Mouse (Mus musculus) intestine, embryonic 14.5 days (tissue): ENCODE measurements around the gene Utp4. TPM values are rescaled to one million over a fixed set of nuclear protein-coding genes. Genes with fewer than 3 reads are reported as not detected.

Experiments
- ATAC-seq: fragments of 200-750 bp; cut with Nextera tagmentation; replicated peaks from 2 replicates; pipeline ENCODE4 v1.8.0; 2017; ENCODE audit warnings: low read depth, moderate number of reproducible peaks, moderate TSS enrichment, moderate library complexity; ENCODE audit not compliant: low FRiP score, low TSS enrichment
- DNase-seq: peaks from one replicate; pipeline ENCODE4 v3.0.0-alpha.2; 2018; ENCODE audit warnings: low spot score
- H3K27ac ChIP-seq: fragments of 300-500 bp; sonication (generic); 2 replicates; pipeline ENCODE4 v1.5.1; 2014; ENCODE audit warnings: low read depth, mild to moderate bottlenecking, control low read depth
- H3K27me3 ChIP-seq: fragments of 300-500 bp; sonication (generic); replicated peaks from 2 replicates; pipeline ENCODE4 v1.6.1; 2014; ENCODE audit warnings: low read length, control low read depth; ENCODE audit not compliant: control insufficient read depth, insufficient read depth
- H3K36me3 ChIP-seq: fragments of 300-500 bp; sonication (generic); 2 replicates; pipeline ENCODE4 v1.6.1; 2014; ENCODE audit warnings: low read length, control low read depth; ENCODE audit not compliant: control insufficient read depth, insufficient read depth
- H3K4me1 ChIP-seq: fragments of 300-500 bp; sonication (generic); replicated peaks from 2 replicates; pipeline ENCODE4 v1.6.1; 2014; ENCODE audit warnings: low read length, control low read depth, mixed read lengths; ENCODE audit not compliant: control insufficient read depth, insufficient read depth
- H3K4me2 ChIP-seq: fragments of 300-500 bp; sonication (generic); 2 replicates; pipeline ENCODE4 v1.6.1; 2014; ENCODE audit warnings: low read length
- H3K4me3 ChIP-seq: fragments of 300-500 bp; sonication (generic); 2 replicates; pipeline ENCODE4 v1.5.1; 2014; ENCODE audit warnings: low read depth, low read length, control low read depth, mixed read lengths
- H3K9ac ChIP-seq: fragments of 300-500 bp; sonication (generic); 2 replicates; pipeline ENCODE4 v1.6.1; 2014; ENCODE audit warnings: mild to moderate bottlenecking, low read length
- H3K9me3 ChIP-seq: fragments of 300-500 bp; sonication (generic); 2 replicates; pipeline ENCODE4 v1.6.1; 2016; ENCODE audit warnings: low read length, control low read depth; ENCODE audit not compliant: control insufficient read depth
- WGBS: fragments of 180-500 bp; shearing (Covaris S2); extraction: QIAGEN DNeasy Blood & Tissue Kit; methylation state at CpG from one replicate; pipeline ENCODE4 v1.1.7; 2014; 5-methylcytosine and 5-hydroxymethylcytosine counted together
- polyA plus RNA-seq: library from polyadenylated mRNA; unstranded; fragments of >200 nt; fragmentation: Nextera tagmentation; extraction: Ambion mirVana; gene quantifications from 2 replicates; pipeline ENCODE4 v1.2.1, GENCODE M21; 2014

The Utp4 gene
- polyA plus RNA-seq, 1 experiment from 2014 or later, result 79.6 TPM

GRCm38 (mm10) chr8:106892210-106892805 is 1.1 kb upstream of the Utp4 start:
- Histone ChIP-seq H3K36me3 (peaks cover 25% of the 10 kb centered on the region), H3K9me3 (no peaks in the 10 kb centered on the region), H3K9ac (peak overlapping the region; percentile 95), H3K4me2 (peak overlapping the region; percentile 81), H3K27ac (peak overlapping the region; percentile 96), H3K27me3 (no peaks in the 10 kb centered on the region), H3K4me1 (peaks cover 14% of the 10 kb centered on the region; the same call in 1 of the 2 replicates), H3K4me3 (peak overlapping the region; percentile 89)
- WGBS, result under 1% methylated on average over 15 of the region's 15 CpGs
- DNase-seq (peak; percentile 77), ATAC-seq (0 out of 2 replicates have a peak, but pooled peaks have one; percentile 30)

- DNase-seq (peak; percentile 86), ATAC-seq (peak; percentile 86)
- peak overlapping the region; percentile 95 for H3K9ac ChIP-seq
- H3K27ac ChIP-seq, result peak overlapping the region; percentile 96
- no peaks in the 10 kb centered on the region for H3K9me3 ChIP-seq
- peaks cover 14% of the 10 kb centered on the region; the same call in 1 of the 2 replicates for H3K4me1 ChIP-seq
- peak overlapping the region; percentile 89 for H3K4me3 ChIP-seq
- WGBS, result under 1% methylated on average over 55 of the region's 57 CpGs
- H3K27me3 ChIP-seq, result no peaks in the 10 kb centered on the region
- H3K4me2 ChIP-seq, result peak overlapping the region; percentile 81
- peaks cover 31% of the 10 kb centered on the region for H3K36me3 ChIP-seq
Observed at GRCm38 (mm10) chr8:106892806-106893451, 507 bp upstream of the Utp4 start.

- no peaks in the 10 kb centered on the region for H3K9me3 ChIP-seq
- H3K27ac ChIP-seq, result no peak overlapping the region
- no peaks in the 10 kb centered on the region for H3K27me3 ChIP-seq
- no peak for ATAC-seq
- no peak overlapping the region for H3K9ac ChIP-seq
- DNase-seq, result no peak
- no peak overlapping the region for H3K4me3 ChIP-seq
- no peak overlapping the region for H3K4me2 ChIP-seq
- peaks cover 95% of the 10 kb centered on the region for H3K36me3 ChIP-seq
- H3K4me1 ChIP-seq, result peaks cover under 1% of the 10 kb centered on the region; the same call in 1 of the 2 replicates
- 80% methylated on average over 5 of the region's 5 CpGs for WGBS
Observed at GRCm38 (mm10) chr8:106899473-106899872, 6.0 kb downstream of the Utp4 start.

- H3K27ac ChIP-seq, result no peak overlapping the region
- no peak overlapping the region for H3K4me3 ChIP-seq
- no peaks in the 10 kb centered on the region for H3K27me3 ChIP-seq
- no peaks in the 10 kb centered on the region for H3K9me3 ChIP-seq
- peak; percentile 69 for DNase-seq
- WGBS, result 94% methylated on average over 17 of the region's 17 CpGs
- H3K36me3 ChIP-seq, result peaks cover 83% of the 10 kb centered on the region
- no peak for ATAC-seq
- H3K4me2 ChIP-seq, result no peak overlapping the region
- no peaks in the 10 kb centered on the region for H3K4me1 ChIP-seq
- no peak overlapping the region for H3K9ac ChIP-seq
Observed at GRCm38 (mm10) chr8:106905727-106906480, 12.5 kb downstream of the Utp4 start.

- Histone ChIP-seq H3K27ac (no peak overlapping the region), H3K4me1 (no peaks in the 10 kb centered on the region), H3K27me3 (no peaks in the 10 kb centered on the region), H3K9me3 (no peaks in the 10 kb centered on the region), H3K36me3 (peaks cover 83% of the 10 kb centered on the region), H3K9ac (no peak overlapping the region), H3K4me3 (no peak overlapping the region), H3K4me2 (no peak overlapping the region)
- 92% methylated on average over 6 of the region's 6 CpGs for WGBS
- DNase-seq, result no peak
- no peak for ATAC-seq
Observed at GRCm38 (mm10) chr8:106906635-106907034, 13.2 kb downstream of the Utp4 start.

- ATAC-seq, result no peak
- H3K36me3 ChIP-seq, result peaks cover 83% of the 10 kb centered on the region
- no peak overlapping the region for H3K4me2 ChIP-seq
- H3K9me3 ChIP-seq, result no peaks in the 10 kb centered on the region
- WGBS, result 91% methylated on average over 6 of the region's 6 CpGs
- no peak for DNase-seq
- H3K4me3 ChIP-seq, result no peak overlapping the region
- no peak overlapping the region for H3K27ac ChIP-seq
- no peaks in the 10 kb centered on the region for H3K4me1 ChIP-seq
- no peaks in the 10 kb centered on the region for H3K27me3 ChIP-seq
- H3K9ac ChIP-seq, result no peak overlapping the region
Observed at GRCm38 (mm10) chr8:106907450-106907849, 14.0 kb downstream of the Utp4 start.

- H3K9me3 ChIP-seq, result no peaks in the 10 kb centered on the region
- H3K36me3 ChIP-seq, result peaks cover 83% of the 10 kb centered on the region
- ATAC-seq (no peak), DNase-seq (no peak)
- no peaks in the 10 kb centered on the region for H3K27me3 ChIP-seq
- WGBS, result 92% methylated on average over 7 of the region's 7 CpGs
- no peak overlapping the region for H3K4me2 ChIP-seq
- no peak overlapping the region for H3K4me3 ChIP-seq
- no peaks in the 10 kb centered on the region for H3K4me1 ChIP-seq
- no peak overlapping the region for H3K9ac ChIP-seq
- no peak overlapping the region for H3K27ac ChIP-seq
Observed at GRCm38 (mm10) chr8:106908291-106908690, 14.9 kb downstream of the Utp4 start.

- 97% methylated on average over 10 of the region's 10 CpGs for WGBS
- ATAC-seq, result no peak
- H3K36me3 ChIP-seq, result peaks cover 82% of the 10 kb centered on the region
Observed at GRCm38 (mm10) chr8:106913631-106914030, 20.2 kb downstream of the Utp4 start.

More at GRCm38 (mm10) chr8:106913631-106914030, 20.2 kb downstream of the Utp4 start:
- H3K4me1 ChIP-seq, result no peaks in the 10 kb centered on the region
- no peak overlapping the region for H3K9ac ChIP-seq
- H3K27me3 ChIP-seq, result no peaks in the 10 kb centered on the region
- no peak for DNase-seq
- no peak overlapping the region for H3K27ac ChIP-seq
- H3K4me3 ChIP-seq, result no peak overlapping the region
- H3K4me2 ChIP-seq, result no peak overlapping the region
- no peaks in the 10 kb centered on the region for H3K9me3 ChIP-seq
